Mouse (Mus musculus) layer of hippocampus, adult 11-12 months (tissue): ENCODE data around the gene Gm30191.
A peak's percentile ranks its signal among the peaks of the same experiment; 100 is the strongest.

ENCODE experiments used
- DNase-seq: peaks from one replicate; pipeline ENCODE4 v3.0.0; 2022; ENCODE audit warnings: low spot score

The Gm30191 gene

DNA sequence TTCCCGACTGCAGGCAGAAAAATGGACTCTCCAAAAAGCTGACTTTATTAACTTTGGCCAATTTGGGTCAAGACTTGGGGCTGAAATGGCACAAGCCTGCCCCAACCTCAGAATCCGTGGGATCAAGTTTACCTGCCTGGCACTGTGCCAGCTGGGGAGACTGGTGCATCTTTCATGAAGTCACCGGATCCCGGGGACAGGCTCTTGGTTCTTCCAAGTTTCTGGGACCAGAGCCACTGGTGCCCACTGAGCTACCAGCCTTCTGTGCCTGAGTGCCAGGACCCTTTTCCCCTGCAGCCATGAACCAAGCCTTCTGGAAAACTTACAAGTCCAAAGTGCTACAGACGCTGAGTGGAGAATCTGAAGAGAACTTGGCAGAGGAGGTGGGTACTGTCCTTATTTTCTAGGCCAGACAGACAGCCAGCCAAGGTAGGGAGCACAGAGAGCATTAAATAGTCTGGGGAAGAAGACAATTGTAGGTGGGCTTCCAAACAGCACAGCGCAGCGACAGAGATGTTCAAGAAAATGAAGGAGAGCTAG, at the start of gene Gm30191:
TSS of gene Gm30191 (plus strand) at position 217 of the 540 bp plus-strand sequence.
- DNase-seq, result no peak

DNA sequence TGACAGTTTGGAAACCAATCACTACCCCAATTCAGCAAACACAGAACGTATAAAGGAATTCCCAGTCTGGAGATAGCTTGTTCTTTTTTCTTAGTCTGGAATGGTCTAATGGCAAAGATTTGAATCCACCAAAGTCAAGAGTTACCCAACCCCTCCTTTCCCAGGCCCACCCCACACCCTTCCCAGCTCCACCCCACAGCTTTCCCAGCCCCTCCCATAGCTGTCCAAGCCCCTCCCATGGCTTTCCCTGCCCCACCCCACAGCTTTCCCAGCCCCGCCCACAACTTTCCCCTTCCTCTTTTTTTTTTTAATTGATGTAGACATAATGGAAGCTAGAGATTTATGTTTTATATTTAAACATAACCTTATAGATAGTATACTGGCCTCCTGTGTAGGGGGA, 47.4 kb upstream of the Gm30191 start:
- DNase-seq, result no peak

DNA sequence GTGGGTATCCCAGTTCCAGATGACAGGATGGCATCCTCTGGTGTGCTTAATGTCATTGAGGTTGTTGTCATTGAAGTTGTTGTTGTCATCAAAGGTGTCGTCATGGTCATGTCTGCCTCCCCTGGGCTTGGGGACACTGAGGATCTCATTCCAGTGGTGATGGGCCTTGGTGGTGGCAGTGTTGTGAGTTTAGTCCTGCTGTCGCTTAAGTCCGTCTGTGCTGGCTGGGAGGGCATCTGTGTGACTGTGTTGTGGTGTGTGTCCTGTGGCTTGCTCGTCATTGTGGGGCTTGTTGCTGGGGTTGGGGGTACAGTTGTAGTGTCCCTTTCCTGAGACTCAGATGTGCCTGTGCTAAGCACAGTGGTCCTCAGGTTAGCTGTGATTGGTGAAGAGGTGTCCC, 43.8 kb upstream of the Gm30191 start, which contains the start of gene Gm7534:
TSS of gene Gm7534 (minus strand) at position 101 of the 400 bp plus-strand sequence.
- DNase-seq, result no peak

DNA sequence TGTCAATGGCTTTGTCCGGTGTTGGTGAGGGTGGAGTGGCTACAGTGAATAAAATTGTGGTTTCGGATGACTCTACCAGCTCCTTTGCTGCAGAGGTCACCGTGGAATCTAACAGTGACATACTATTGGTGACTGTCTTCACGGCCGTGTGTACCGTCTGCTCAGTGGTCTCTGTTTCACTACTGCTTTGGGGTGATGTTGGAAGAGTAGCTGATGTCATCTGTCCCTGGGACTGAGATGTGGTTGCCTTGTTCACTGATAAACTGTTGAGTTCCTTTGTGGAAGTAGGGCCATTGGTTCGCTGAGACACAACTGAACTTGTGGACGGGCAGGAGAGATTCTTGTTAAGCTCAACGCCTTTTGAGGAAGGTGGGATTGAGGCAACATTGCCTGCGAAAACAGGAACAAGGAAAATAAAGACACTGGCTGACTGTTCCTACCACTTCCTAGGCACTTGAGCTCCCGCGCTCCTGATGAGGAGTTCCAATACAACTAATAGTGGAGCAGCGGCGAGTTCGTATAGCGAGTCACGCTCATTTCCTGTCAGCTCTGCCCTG, 43.3 kb upstream of the Gm30191 start:
- no peak for DNase-seq

DNA sequence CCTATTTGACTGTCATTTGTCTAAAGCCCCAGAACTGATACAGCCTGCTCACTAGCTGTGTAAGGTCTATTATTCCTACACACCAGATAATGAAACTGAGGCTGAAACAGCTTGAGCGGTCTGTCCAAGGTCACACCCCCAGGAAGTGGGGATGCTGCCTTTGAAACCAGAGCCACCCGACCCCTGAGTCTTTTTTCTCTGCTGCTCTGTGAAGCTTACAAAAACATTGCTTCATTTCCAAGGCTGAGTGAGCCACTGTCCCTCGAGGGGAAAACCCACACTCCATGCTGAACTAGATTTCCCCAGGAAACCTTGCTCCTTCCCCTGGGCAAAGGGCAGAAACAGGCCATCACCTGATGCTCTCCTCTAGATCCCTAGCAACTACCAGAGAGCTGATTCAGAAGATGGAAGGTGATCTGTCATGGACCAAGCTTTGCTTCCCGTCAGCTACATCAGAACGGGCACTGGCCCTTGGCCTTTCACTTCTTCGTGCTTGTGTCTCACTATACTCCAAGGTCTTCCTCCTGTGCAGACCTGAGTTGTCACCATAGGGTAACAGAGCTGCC, 40.2 kb upstream of the Gm30191 start:
- no peak for DNase-seq

DNA sequence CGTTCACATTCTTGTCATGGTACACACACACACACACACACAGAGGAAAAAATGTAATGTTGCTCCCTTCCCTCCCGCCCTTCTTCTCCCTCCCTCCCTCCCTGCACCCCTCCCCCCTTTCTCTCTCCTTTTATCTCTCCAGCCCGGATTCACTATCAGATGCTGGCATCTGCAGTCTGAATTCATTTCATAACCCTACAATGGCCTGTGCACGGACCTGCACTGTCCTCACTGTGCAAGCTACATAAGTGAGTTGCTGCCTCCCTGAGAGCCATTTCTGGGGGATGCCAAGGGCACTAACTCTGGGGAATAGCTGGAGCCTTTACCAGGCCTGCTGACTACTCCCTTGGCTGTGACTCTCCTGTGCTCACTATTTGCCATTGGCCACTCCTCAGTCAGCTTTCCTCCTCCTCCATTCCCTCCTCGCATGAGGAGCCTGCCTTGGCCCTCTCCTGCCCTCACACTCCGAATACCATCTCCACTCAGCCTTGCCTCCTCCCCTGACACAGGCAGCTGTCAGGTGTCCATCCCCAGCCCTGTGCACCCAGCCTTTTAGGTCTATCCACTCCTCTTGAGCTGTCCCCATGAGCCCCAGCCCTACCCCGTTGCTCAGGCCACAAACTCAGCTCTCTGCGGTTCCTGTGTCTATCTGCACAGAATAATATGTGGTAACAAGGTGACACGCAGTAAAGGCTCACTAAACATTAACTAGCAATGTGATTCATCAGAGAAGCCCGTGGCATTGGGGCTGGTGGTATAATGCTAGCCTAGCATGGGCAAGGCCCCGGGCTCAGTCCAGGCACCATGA, 23.7 kb upstream of the Gm30191 start:
- DNase-seq, result no peak

DNA sequence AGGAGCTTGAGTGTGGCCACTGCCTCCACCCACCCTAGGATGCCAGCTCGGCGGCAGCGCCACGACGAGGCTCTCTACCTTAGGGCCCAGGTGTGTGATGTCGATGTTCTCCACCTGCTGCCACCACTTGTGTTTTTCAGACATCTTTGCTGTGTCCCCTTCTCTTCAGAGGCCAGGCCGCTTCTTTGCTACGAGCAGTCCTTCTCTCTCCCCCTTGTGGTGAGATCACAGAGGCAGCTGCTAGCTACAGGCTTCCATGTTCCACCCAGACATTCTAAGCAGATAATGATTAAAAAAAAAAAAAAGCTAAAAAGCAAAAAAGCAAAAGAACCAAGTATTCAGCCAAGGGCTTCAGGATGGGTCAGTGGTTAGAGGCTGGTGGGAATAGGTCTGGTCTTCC, 19.5 kb upstream of the Gm30191 start, which contains the start of gene Catsper4:
TSS of gene Catsper4 (minus strand) at position 190 of the 400 bp plus-strand sequence.
- DNase-seq, result no peak

DNA sequence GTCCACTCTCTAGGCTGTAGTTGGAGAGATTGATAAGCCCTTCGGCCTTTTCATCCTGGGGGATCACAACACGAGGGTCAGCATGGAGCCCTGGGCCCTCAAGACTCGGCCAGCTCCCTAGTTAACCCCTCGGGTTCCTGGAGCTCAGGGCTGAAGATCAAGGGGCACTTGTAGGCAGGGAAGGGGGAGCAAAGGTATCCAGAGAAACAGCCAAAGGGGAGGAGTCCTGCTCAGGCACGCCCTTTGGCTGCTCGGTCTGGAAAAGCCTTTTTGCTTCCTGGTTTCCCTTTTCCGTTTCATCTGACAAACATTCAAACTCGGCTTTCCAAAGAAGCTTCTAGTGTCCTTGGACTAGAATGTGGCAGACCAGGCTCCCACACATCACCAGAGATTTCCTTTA, 16.3 kb upstream of the Gm30191 start:
- no peak for DNase-seq

DNA sequence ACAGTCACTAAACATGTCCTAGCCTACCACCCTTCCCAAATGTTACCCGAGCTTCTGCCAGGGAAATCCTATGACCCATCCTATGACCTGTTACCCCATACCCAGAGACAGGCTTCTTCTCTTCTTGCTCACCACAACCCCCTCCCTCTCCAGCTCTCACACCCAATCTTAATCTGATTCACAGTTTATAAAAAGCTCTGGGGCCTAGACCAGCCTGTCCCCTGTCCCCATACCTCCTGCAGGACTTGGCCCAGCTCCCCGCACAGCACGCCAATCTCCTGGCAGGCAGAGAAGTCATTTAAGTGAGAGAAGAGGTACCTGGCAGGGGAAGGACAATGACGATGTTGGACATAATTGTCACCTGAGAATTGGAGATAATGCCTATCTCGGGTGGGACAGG, 11.9 kb upstream of the Gm30191 start:
- DNase-seq, result no peak

DNA sequence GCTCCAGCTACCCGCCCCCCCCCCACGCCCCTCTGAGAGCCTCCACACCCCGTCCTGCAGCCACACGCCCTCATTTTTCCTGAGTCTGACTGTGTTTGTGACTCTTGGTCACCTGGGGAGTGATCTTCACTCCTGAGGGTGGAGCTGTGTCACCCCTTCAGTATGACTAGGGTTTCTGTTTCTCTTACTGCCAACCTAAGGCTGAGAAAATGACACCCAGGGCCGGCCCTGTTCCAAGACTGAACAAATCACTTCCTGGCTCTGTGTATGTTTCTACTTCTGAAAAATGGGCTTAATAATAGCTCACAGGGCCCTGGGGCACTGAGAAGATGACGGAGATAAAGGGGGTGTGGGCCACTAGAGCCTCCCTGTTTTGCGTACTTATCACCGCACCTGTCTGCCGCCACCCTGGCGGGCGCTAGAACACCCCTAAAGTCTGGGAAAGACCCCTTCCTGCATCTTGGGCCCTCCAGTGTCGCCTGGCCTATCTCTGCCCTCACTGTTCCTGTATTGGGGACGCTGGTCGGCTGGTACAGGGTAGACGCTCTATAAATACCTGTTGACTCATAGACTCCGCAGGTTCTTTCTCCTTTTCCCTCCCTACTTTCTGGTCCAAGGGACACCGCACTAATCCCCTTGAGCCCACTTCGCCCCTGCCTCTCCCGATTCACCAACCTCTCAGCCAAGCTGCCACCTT, 9.0 kb upstream of the Gm30191 start:
- no peak for DNase-seq

DNA sequence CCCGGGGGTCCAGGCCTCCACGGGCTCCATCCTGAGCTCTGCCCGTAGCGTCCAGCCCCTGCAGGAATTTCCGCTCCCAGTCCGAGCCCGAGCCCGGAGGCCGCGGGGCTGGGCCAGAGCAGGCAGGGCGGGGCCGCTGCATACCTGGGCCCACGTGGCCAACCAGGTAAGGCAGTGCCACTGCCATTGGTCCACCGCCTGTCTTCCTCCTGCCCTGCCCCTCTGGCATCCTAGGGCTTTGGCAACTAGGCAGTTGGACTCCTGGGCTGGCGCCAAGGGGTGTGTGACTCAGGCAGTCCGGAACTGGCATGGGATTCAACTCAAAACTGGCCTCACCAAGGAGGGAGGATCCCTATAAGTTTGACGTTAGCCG, 8.5 kb upstream of the Gm30191 start, which contains the start of gene Cnksr1:
TSS of gene Cnksr1 (minus strand) at position 121 of the 373 bp plus-strand sequence.
- DNase-seq, result no peak

DNA sequence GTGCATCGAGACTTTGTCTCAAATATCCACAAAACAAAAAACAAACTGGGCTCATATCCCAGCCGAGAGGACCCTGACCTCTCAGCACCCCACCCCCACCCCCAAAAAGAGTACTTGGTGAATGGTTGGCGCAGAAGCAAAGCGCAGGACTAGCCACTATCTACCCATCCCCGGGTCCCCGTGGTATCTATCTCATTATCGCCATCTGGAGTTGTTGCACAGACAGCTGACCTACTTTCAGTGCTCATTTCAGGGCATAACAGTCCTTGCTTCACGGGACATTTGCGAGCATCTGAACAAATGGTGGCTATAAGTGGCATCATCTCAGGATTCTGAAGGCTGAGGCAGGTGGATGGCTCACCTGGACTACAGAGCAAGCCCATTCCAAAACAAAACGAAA, 8.0 kb upstream of the Gm30191 start:
- DNase-seq, result no peak

DNA sequence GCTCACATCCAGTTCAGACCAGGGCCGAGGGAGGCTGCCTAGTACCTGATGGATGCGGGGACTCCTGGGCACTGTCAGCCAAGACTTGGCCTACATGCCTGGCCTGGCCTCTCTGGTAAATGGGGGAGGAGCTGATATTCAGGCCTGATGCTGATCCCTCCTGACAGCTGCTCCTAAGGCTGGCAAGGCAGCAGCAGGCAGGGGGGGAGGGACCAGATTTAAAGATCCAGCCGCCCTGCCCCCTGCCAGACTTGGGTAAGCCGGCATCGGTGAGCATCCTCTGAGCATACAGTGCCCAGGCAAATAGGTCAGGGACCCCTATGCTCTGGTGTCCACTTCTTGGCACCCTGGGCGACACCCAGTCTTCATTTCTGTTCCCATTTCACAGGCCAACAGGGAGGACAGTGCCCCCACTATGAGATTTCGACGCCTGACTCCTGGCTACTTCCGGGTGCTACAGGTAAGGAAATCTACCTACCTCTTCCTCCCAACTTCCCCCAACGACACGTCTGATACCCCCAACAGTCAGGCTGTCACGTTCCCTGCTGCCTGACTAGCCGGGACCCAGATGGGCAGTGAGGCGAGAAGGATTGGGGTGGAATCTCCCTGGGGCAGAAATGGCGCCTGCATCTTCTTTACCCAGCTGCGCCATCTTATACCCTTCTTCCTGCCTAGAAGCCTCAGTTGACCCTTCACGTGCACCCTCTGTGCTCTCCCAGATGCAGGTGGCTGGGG, 3.1 kb upstream of the Gm30191 start, which contains the start of gene E130218I03Rik:
TSS of gene E130218I03Rik (plus strand) at position 147 of the 735 bp plus-strand sequence.
- DNase-seq, result no peak

DNA sequence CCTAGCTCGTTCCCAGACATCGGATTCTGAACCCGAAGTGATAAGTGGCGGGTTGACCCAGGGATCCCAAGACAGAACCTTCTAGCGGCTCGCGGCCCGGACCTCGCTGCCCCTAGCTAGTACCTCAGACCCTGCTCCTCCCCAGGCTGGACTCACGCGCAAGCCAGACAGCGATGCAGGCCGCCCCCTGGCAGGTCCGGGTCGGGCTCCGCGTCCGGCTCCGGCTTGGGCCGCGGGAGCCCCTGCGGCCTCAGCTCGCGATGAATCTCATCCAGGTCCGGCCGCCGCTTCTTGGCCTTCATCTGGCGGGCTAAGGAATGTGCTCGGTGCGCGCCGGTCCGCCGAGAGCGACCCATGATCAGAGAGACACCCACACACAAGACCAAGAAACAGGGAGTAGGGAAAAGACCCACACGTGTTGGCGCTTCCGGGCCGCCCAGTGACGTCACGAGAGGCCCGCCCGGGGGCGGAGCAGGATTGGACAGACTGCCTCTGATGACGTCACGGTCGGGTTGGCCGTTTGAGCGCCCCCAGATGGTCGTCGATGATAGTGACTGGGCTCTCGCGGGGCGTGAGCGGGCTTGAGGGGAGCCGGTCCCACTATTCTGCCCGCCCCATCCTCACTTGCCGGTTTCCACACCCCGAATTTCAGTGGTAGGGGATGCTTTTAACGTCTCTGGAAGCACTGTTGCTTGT, 1.4 kb upstream of the Gm30191 start, which contains the start of gene Zfp593:
TSS of gene Zfp593 (minus strand) at position 445 of the 696 bp plus-strand sequence.
- DNase-seq, result peak; percentile 95

DNA sequence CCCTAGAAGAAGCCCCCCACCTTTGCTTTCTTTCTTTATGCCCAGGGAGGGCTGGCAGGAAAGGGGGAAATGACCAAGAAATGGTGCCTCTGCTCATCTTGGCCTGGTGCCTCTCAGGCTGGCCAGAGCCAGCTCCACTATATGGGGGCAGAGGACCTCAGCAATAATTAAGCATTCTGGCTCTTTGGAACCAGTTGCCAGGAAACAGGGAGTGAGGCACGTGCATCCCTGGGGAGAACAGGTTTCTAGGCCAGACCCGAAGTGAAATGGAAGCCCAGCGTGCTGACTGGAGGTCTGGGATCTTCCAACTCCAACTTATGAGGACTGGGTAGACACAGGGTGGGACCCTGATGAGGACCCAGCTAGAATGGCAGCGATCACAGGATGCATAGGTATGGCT, 479 bp upstream of the Gm30191 start:
- no peak for DNase-seq

DNA sequence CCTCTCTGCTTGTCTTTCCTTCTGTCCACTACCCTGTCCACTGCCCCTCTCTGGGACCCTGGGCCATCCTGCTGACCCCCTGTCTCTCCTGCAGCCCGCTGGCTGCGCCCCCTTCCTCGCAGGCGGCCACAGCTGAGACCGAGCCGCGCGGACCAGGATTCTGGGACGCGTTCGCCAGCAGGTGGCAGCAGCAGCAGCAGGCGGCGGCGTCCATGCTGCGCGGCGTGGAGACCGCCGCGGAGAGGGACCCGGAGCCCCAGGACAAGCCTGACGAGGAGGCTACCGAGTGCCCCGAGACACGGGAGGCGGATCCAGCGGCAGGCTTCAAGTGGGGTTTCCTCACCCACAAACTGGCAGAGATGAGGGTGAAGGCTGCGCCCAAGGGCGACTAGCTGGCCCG, 2.9 kb downstream of the Gm30191 start:
- DNase-seq, result peak; percentile 67

DNA sequence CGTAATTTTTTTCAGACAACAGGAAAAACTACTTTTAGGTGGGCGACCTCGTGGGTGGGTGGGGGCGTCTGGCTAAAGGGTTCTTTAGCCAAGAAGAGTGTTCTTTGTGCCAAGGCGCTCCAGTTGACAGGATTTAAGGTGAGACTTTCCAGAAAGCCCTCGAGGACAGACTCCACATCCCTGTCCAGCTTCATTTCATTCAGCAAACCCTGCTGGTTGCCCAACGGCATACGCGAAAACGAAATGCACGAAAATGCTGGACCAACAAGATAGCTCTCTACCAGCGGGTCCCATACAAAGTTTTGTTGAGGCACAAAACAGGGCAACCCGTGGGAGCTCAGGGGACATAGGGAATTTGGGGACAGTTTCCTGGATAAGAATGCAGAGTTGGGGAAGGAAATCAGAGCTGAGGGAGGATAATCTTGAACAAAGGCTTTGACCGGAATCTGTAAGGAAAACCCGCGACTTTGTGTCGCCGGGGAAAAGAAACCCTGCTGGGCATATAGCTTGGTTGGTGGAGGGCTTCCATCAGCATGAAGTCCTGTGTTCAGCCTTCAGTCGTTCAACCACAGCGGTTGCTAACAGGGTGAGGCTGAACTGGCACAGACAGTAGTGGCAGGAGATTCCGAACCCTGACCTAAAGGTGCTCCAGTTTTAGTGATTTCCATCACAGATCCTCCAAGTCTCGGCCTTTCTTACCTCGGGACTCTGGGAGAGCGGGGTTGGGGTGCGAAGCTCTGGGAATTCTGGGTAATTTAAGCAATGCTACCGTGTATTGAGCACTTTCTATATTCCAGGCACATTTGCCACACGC, 3.6 kb downstream of the Gm30191 start:
- DNase-seq, result no peak

DNA sequence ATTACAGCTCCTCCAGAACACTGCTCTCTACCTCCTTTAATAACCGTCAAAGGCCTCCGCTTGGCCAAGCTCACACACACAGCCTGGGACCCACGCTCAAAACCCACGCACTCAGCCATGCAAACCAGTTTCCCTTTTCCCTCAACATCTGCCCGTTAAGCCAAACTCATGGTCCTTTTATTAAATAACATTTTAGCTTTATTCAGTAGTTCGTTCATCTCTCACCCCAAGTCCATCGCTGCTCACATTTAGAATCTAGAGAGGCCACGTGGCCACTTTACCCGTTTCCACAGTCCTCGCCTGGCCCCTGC, 4.2 kb downstream of the Gm30191 start:
- DNase-seq, result no peak

DNA sequence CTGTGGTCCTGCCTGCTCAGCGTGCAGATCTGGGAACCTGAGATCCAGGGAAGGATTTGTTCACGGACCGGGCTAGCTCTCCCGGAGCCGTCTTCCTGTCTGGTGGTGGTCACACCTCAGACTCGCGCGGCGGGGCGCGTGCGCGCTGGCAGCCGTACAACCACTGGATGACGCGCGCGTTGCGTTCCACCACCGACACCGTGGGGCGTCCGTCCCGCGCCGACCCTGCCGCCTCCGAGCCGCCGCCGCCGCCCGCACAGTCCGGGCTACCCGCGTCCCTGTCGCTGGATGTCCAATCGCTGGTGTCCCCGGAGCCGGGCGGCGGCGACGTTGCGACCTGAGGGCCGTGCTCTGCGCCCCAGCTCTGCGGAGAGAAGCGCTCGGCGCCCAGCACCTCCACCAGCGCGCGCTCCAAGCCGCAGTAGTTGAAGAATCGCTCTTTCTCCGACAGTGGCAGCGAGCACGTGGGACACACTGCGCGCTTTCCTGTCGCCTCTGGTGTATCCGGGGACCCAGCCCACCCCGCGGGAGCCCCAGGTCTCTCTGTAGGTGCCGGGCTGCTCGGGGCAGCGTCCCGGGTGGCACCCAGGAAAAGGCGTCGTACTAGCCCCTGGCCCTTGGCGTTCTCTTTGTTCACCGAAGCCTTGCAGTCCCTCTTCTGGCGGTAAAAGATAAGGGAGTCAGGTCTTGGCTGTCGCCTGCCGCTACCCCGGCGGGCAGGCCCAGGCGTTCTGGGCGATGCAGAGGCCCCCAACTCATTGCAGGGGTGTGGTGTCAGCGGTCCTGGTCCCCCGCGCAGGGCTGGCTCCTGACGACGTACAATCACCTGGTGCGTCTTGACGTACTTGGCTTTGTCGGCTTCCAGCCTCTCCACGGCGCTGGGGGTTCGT, 4.8 kb downstream of the Gm30191 start:
- DNase-seq, result no peak
